8 mouse cellular contexts compared by ENCODE assay signal in genomic region chr5:41761509-41762140, GRCm38 (mm10). TPM values are rescaled to one million over a fixed set of nuclear protein-coding genes. Genes with fewer than 3 reads are reported as not detected.
DNase-seq lines count a peak whose midpoint lies in the region; ATAC-seq lines count a peak whose summit lies in the region.

No protein-coding gene starts in this region.

- H3K9me3 ChIP-seq in hindbrain, embryonic 10.5 days, result no peaks in the 10 kb centered on the region
- no peaks in the 10 kb centered on the region for H3K9me3 ChIP-seq in hindbrain, embryonic 14.5 days (ENCODE audit: control insufficient read depth, low read length)
- H3K9me3 ChIP-seq in embryonic facial prominence, embryonic 14.5 days (ENCODE audit: control insufficient read depth, low read length), result no peaks in the 10 kb centered on the region
- no peaks in the 10 kb centered on the region for H3K9me3 ChIP-seq in kidney, embryonic 15.5 days (replicated peaks)

- H3K4me1 ChIP-seq in hindbrain, embryonic 10.5 days (replicated peaks), result peaks cover 35% of the 10 kb centered on the region
- H3K4me1 ChIP-seq in hindbrain, embryonic 14.5 days (replicated peaks; ENCODE audit: control insufficient read depth, insufficient read depth, low read length), result peaks cover 11% of the 10 kb centered on the region
- peaks cover 13% of the 10 kb centered on the region; the same call in 1 of the 2 replicates for H3K4me1 ChIP-seq in embryonic facial prominence, embryonic 14.5 days (ENCODE audit: control insufficient read depth, insufficient read depth, low read length)
- H3K4me1 ChIP-seq in kidney, embryonic 15.5 days, result peaks cover 30% of the 10 kb centered on the region

- no peak for ATAC-seq in hindbrain, embryonic 14.5 days (ENCODE audit: low FRiP score)
- ATAC-seq in embryonic facial prominence, embryonic 14.5 days (ENCODE audit: low read depth), result no peak
- peak; percentile 52 for ATAC-seq in kidney, embryonic 15.5 days (replicated peaks; ENCODE audit: low FRiP score)

- WGBS in hindbrain, embryonic 10.5 days, result under 1% methylated on average over 56 of the region's 56 CpGs
- WGBS in hindbrain, embryonic 14.5 days, result under 1% methylated on average over 55 of the region's 56 CpGs
- under 1% methylated on average over 33 of the region's 56 CpGs for whole genome bisulfite sequencing in embryonic facial prominence, embryonic 14.5 days
- WGBS in kidney, embryonic 15.5 days, result under 1% methylated on average over 56 of the region's 56 CpGs

- H3K4me3 ChIP-seq in hindbrain, embryonic 10.5 days, result peak overlapping the region; percentile 31; the same call in 1 of the 2 replicates
- no peak overlapping the region; the same call in 1 of the 2 replicates for H3K4me3 ChIP-seq in hindbrain, embryonic 14.5 days (replicated peaks; ENCODE audit: low read length)
- peak overlapping the region; percentile 44 for H3K4me3 ChIP-seq in embryonic facial prominence, embryonic 14.5 days (ENCODE audit: low read depth, low read length)
- peak overlapping the region; percentile 24 for H3K4me3 ChIP-seq in kidney, embryonic 15.5 days (replicated peaks)

- no peak overlapping the region; the same call in 1 of the 2 replicates for H3K4me2 ChIP-seq in hindbrain, embryonic 14.5 days (replicated peaks)
- H3K4me2 ChIP-seq in embryonic facial prominence, embryonic 14.5 days (ENCODE audit: low read depth, low read length), result peak overlapping the region; percentile 65
- peak overlapping the region; percentile 45 for H3K4me2 ChIP-seq in kidney, embryonic 15.5 days

- H3K27ac ChIP-seq in hindbrain, embryonic 10.5 days, result no peak overlapping the region
- no peak overlapping the region for H3K27ac ChIP-seq in hindbrain, embryonic 14.5 days
- no peak overlapping the region for H3K27ac ChIP-seq in embryonic facial prominence, embryonic 14.5 days (replicated peaks; ENCODE audit: low read depth, low read length)
- no peak overlapping the region for H3K27ac ChIP-seq in kidney, embryonic 15.5 days

- peaks cover 100% of the 10 kb centered on the region for H3K27me3 ChIP-seq in hindbrain, embryonic 10.5 days (ENCODE audit: insufficient read depth, poor library complexity, severe bottlenecking)
- H3K27me3 ChIP-seq in hindbrain, embryonic 14.5 days (ENCODE audit: control insufficient read depth, insufficient read depth, low read length), result peaks cover 98% of the 10 kb centered on the region
- H3K27me3 ChIP-seq in embryonic facial prominence, embryonic 14.5 days (replicated peaks; ENCODE audit: control insufficient read depth, insufficient read depth, low read length), result peaks cover 97% of the 10 kb centered on the region
- H3K27me3 ChIP-seq in kidney, embryonic 15.5 days, result peaks cover 96% of the 10 kb centered on the region

- H3K36me3 ChIP-seq in hindbrain, embryonic 10.5 days, result no peaks in the 10 kb centered on the region
- no peaks in the 10 kb centered on the region for H3K36me3 ChIP-seq in hindbrain, embryonic 14.5 days (replicated peaks; ENCODE audit: control insufficient read depth, insufficient read depth)
- H3K36me3 ChIP-seq in embryonic facial prominence, embryonic 14.5 days (ENCODE audit: control insufficient read depth, insufficient read depth, low read length), result no peaks in the 10 kb centered on the region
- no peaks in the 10 kb centered on the region for H3K36me3 ChIP-seq in kidney, embryonic 15.5 days

- H3K9ac ChIP-seq in hindbrain, embryonic 14.5 days, result no peak overlapping the region
- H3K9ac ChIP-seq in embryonic facial prominence, embryonic 14.5 days (ENCODE audit: low read depth, low read length), result 0 out of 2 replicates have a peak overlapping the region, but pooled peaks have one; percentile 31
- H3K9ac ChIP-seq in kidney, embryonic 15.5 days, result no peak overlapping the region

- DNase-seq in hindbrain, embryonic 10.5 days (ENCODE audit: low spot score), result peak; percentile 41
- DNase-seq in hindbrain, embryonic 14.5 days (ENCODE audit: low spot score), result no peak
- no peak for DNase-seq in embryonic facial prominence, embryonic 14.5 days (ENCODE audit: low spot score)
- DNase-seq in neural tube, embryonic 10.5 days (ENCODE audit: extremely low spot score, low spot score), result peak; percentile 65
- DNase-seq in layer of hippocampus, postnatal 14 days (ENCODE audit: low spot score in 2 of 2), result no peak
- no peak for DNase-seq in lung, postnatal 4 days
- no peak for DNase-seq in thymus, postnatal 10 days (ENCODE audit: low spot score in 2 of 2)

RNA-seq across cellular contexts. Expression of gene Nkx3-2, which starts 2.7 kb away (rescaled TPM):
- 0.27 and 0.46 TPM in 2 replicates for polyA plus RNA-seq in hindbrain, embryonic 10.5 days (2016; fragmentation: Nextera tagmentation; extraction: Ambion mirVana)
- polyA plus RNA-seq in hindbrain, embryonic 14.5 days (2014; fragmentation: Nextera tagmentation; extraction: Ambion mirVana), result not detected in 2 replicates
- 1.2 and 1.6 TPM in 2 replicates for polyA plus RNA-seq in embryonic facial prominence, embryonic 14.5 days (2014; fragmentation: Nextera tagmentation; extraction: Ambion mirVana)
- not detected in 2 replicates for polyA plus RNA-seq in kidney, embryonic 15.5 days (2015; fragmentation: Nextera tagmentation; extraction: Ambion mirVana)
- total RNA-seq in layer of hippocampus, postnatal 14 days (2021), result not detected

RNA-seq across cellular contexts. Expression of gene Rab28, which starts 53.7 kb away (rescaled TPM):
- 71.8 and 74.8 TPM in 2 replicates for polyA plus RNA-seq in hindbrain, embryonic 10.5 days (2016; fragmentation: Nextera tagmentation; extraction: Ambion mirVana)
- 64.2 and 70.1 TPM in 2 replicates for polyA plus RNA-seq in hindbrain, embryonic 14.5 days (2014; fragmentation: Nextera tagmentation; extraction: Ambion mirVana)
- polyA plus RNA-seq in embryonic facial prominence, embryonic 14.5 days (2014; fragmentation: Nextera tagmentation; extraction: Ambion mirVana), result 72.4 and 77.4 TPM in 2 replicates
- 56.6 and 58.3 TPM in 2 replicates for polyA plus RNA-seq in kidney, embryonic 15.5 days (2015; fragmentation: Nextera tagmentation; extraction: Ambion mirVana)
- total RNA-seq in layer of hippocampus, postnatal 14 days (2021), result 10 to 100 TPM; 64.0 to 67.0 TPM

Comparison
In these comparisons a context has a peak if more than half of its experiments do, and no peak if none do; other contexts are left out.
1. DNase-seq: peak in hindbrain, embryonic 10.5 days (single experiment) and neural tube, embryonic 10.5 days (single experiment); none in hindbrain, embryonic 14.5 days (single experiment), embryonic facial prominence, embryonic 14.5 days (single experiment), layer of hippocampus, postnatal 14 days (0 of 2), lung, postnatal 4 days (0 of 2) and thymus, postnatal 10 days (0 of 2).